Mouse (Mus musculus): ENCODE data around the gene Kif26a. TPM values are rescaled to one million over a fixed set of nuclear protein-coding genes. Genes with fewer than 3 reads are reported as not detected.

Gene Kif26a
- total and polyA plus RNA-seq, 3 experiments: 7.3 to 12.0 (median 10.7) TPM

DNA sequence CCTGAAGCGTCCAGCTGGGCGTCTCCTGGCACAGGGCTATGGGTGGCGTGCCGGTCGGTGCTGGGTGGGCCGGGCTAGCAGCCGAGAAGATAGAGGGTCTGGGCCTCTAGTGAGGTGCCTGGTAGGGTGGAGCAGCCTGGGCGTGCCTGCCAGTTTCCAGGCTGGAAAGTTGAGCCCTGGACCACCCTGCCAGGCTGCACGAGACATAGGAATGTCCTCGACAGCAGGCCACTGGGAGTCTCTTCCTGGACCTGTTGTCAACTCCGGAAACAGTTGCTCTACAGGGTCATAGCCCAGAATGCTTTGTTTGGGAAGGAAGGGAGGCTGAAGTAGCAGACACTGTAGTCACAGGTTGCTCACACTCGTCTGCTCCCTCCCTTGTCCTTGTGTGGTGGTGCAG lies 7.6 kb downstream of the Kif26a start:
- Histone ChIP-seq H3K4me3 (no peak overlapping the region; the same call in 1 of the 2 replicates), H3K4me1 (ENCODE audit: control insufficient read depth, insufficient read depth, low read length) (peaks cover 22% of the 10 kb centered on the region), H3K79me2 (replicated peaks; ENCODE audit: control insufficient read depth, insufficient read depth, low read length) (no peaks in the 10 kb centered on the region; the same call in 1 of the 2 replicates), H3K9ac (ENCODE audit: low read depth, low read length) (0 out of 2 replicates have a peak overlapping the region, but pooled peaks have one; percentile 26), H3K27ac (peak overlapping the region; percentile 69), H3K27me3 (ENCODE audit: control insufficient read depth, insufficient read depth, low read length) (no peaks in the 10 kb centered on the region), H3K36me3 (ENCODE audit: control insufficient read depth, insufficient read depth, low read length) (no peaks in the 10 kb centered on the region)
- intact Hi-C loops (cut with DNase I): no loop called here
- TF ChIP-seq CTCF (IDR thresholded peaks at IDR 0.05) (peak; percentile 16; the same call in 1 of the 2 replicates), EP300 (IDR thresholded peaks at IDR 0.05; ENCODE audit: insufficient read depth, low read depth, low read length) (peak; percentile 88), POLR2A (IDR thresholded peaks at IDR 0.05; ENCODE audit: insufficient read depth, low read depth, low read length) (0 out of 2 replicates have a peak, but pooled peaks have one; percentile 18)
- WGBS: 51% methylated on average over 12 of the region's 12 CpGs
- peak in 1 of 2 experiments; percentile 47 for DNase-seq

DNA sequence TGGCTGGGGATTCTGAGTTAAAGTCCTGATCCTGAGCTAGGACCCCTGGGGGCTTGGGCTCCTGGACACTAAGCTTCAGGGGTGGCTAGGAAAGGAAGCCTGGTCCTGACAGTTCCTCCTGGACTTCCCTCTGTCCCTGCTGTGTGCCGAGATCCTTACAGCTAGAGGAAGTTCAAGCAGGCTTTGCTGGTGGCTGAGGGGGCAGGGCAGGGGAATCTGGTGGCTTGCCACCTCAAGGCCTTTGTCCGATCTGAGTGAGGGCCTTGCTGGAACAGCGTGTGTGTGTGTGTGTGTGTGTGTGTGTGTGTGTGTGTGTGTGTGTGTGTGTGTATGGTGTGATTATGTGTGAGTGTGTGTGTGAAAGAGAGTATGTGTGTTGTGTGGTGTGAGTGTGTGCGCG lies 8.5 kb downstream of the Kif26a start:
- H3K4me1 ChIP-seq (ENCODE audit: control insufficient read depth, insufficient read depth, low read length): peaks cover 22% of the 10 kb centered on the region

DNA sequence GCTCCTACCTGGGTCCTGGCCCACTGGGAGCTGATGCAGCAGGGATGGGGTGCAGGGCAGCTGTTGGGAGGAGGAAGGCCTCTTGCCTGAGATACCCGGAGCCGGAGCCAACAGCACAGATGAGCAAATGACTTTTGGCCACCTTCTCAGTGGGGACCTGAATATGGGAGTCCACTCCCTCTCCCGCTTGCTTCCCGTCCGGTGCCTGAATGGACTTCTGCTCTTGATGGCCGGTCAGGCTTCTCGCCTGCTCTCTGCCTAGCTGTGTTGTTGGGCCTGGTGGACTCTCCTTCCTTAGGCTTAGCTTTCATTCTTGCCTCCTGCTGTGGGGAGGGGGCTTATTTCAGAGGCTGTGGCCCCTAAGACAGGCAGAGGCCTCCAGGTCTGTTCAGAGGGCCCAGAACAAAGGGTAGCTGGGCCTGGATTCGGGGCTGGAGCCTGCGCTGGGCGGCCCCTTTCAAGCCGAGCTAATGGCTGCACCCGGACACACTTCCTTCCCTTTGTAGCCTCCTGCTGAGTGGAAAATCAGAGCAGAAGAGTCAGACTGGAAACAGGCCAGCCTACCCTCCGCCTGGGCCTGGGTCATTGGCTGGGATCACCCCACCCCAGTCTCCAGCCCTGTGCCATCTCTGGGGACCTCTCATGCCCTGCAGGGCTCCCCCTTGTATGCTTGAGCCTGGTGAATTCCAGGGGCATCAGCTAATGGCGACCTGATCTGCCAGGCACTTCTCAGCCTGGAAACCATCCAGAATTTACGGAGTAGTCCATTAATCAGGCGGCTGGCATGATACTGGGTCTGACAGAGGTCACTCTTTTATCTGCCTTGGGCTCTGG lies 9.4 kb downstream of the Kif26a start:
- DNase-seq: peak; percentile 63 to 72
- Histone ChIP-seq H3K9ac (ENCODE audit: low read depth, low read length) (peak overlapping the region; percentile 36), H3K4me3 (peak overlapping the region; percentile 10; the same call in 1 of the 2 replicates), H3K79me2 (replicated peaks; ENCODE audit: control insufficient read depth, insufficient read depth, low read length) (no peaks in the 10 kb centered on the region; the same call in 1 of the 2 replicates), H3K27ac (peak overlapping the region; percentile 76), H3K27me3 (ENCODE audit: control insufficient read depth, insufficient read depth, low read length) (no peaks in the 10 kb centered on the region), H3K36me3 (ENCODE audit: control insufficient read depth, insufficient read depth, low read length) (no peaks in the 10 kb centered on the region), H3K4me1 (ENCODE audit: control insufficient read depth, insufficient read depth, low read length) (peaks cover 19% of the 10 kb centered on the region)
- no peak for TF ChIP-seq CTCF (IDR thresholded peaks at IDR 0.05)
- no peak for TF ChIP-seq POLR2A (IDR thresholded peaks at IDR 0.05; ENCODE audit: insufficient read depth, low read depth, low read length)
- no peak for TF ChIP-seq EP300 (IDR thresholded peaks at IDR 0.05; ENCODE audit: insufficient read depth, low read depth, low read length)
- WGBS: 41% methylated on average over 16 of the region's 16 CpGs
- intact Hi-C loops (cut with DNase I): no loop called here

More for the DNA sequence above, 8.5 kb downstream of the Kif26a start:
- peak overlapping the region; percentile 36 for H3K9ac ChIP-seq (ENCODE audit: low read depth, low read length)
- peak overlapping the region; percentile 76 for H3K27ac ChIP-seq
- no peaks in the 10 kb centered on the region for H3K36me3 ChIP-seq (ENCODE audit: control insufficient read depth, insufficient read depth, low read length)
- no peaks in the 10 kb centered on the region; the same call in 1 of the 2 replicates for H3K79me2 ChIP-seq (replicated peaks; ENCODE audit: control insufficient read depth, insufficient read depth, low read length)
- intact Hi-C loops (cut with DNase I): no loop called here
- H3K27me3 ChIP-seq (ENCODE audit: control insufficient read depth, insufficient read depth, low read length): no peaks in the 10 kb centered on the region
- no peak for DNase-seq
- 38% methylated on average over 5 of the region's 5 CpGs for WGBS
- H3K4me3 ChIP-seq: no peak overlapping the region
- TF ChIP-seq CTCF (IDR thresholded peaks at IDR 0.05): no peak
- no peak for TF ChIP-seq EP300 (IDR thresholded peaks at IDR 0.05; ENCODE audit: insufficient read depth, low read depth, low read length)
- no peak for TF ChIP-seq POLR2A (IDR thresholded peaks at IDR 0.05; ENCODE audit: insufficient read depth, low read depth, low read length)

DNA sequence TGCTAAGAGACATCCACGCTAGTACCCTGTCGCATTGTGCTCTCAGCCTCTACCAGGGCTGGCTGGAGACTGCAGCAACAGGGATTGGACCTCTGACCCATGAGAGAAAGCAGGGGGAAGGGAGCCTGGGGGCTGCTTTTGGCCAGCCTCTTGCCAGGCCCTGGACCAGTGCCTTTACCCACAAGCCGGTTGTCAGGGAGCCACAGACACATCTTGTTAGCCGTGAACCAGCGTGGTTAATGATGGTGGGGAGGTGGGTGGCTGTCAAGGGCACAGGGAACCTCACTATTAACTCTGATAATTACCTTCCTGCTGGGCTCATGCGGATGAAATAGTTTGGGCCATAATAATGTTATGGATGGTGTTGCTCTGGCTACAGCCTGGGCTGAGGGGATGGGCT lies 10.8 kb downstream of the Kif26a start:
- H3K27me3 ChIP-seq (ENCODE audit: control insufficient read depth, insufficient read depth, low read length): no peaks in the 10 kb centered on the region
- no peaks in the 10 kb centered on the region; the same call in 1 of the 2 replicates for H3K79me2 ChIP-seq (replicated peaks; ENCODE audit: control insufficient read depth, insufficient read depth, low read length)
- WGBS: 85% methylated on average over 6 of the region's 6 CpGs
- no peak overlapping the region for H3K9ac ChIP-seq (ENCODE audit: low read depth, low read length)
- TF ChIP-seq EP300 (IDR thresholded peaks at IDR 0.05; ENCODE audit: insufficient read depth, low read depth, low read length) (no peak), CTCF (IDR thresholded peaks at IDR 0.05) (no peak), POLR2A (IDR thresholded peaks at IDR 0.05; ENCODE audit: insufficient read depth, low read depth, low read length) (no peak)
- intact Hi-C loops (cut with DNase I): no loop called here
- no peaks in the 10 kb centered on the region for H3K36me3 ChIP-seq (ENCODE audit: control insufficient read depth, insufficient read depth, low read length)
- H3K4me3 ChIP-seq: no peak overlapping the region
- DNase-seq: no peak
- peaks cover 15% of the 10 kb centered on the region for H3K4me1 ChIP-seq (ENCODE audit: control insufficient read depth, insufficient read depth, low read length)
- no peak overlapping the region for H3K27ac ChIP-seq

DNA sequence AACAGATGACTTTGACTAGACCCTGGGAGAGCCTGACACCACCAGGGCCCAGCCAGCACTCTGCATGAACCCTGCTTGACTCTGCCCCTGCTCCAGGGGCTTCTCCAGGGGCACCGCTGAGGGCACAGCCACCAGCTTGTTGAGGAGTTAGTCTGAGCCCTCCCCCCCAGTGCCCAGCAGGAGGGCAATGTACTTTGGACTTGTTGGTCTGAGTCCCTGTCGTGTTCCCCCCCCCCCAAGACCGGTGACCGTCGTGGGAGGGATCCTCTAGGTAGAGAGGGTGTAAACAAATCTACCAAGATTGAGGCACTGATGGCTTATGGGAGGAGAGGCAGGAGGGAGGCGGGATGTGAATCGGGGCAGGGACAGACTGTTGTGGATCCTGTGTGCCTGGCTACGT lies 12.2 kb downstream of the Kif26a start:
- Histone ChIP-seq H3K27ac (no peak overlapping the region), H3K4me1 (ENCODE audit: control insufficient read depth, insufficient read depth, low read length) (peaks cover 15% of the 10 kb centered on the region), H3K4me3 (no peak overlapping the region), H3K9ac (ENCODE audit: low read depth, low read length) (no peak overlapping the region), H3K27me3 (ENCODE audit: control insufficient read depth, insufficient read depth, low read length) (no peaks in the 10 kb centered on the region), H3K36me3 (ENCODE audit: control insufficient read depth, insufficient read depth, low read length) (no peaks in the 10 kb centered on the region), H3K79me2 (replicated peaks; ENCODE audit: control insufficient read depth, insufficient read depth, low read length) (no peaks in the 10 kb centered on the region; the same call in 1 of the 2 replicates)
- TF ChIP-seq CTCF (IDR thresholded peaks at IDR 0.05) (no peak), EP300 (IDR thresholded peaks at IDR 0.05; ENCODE audit: insufficient read depth, low read depth, low read length) (no peak), POLR2A (IDR thresholded peaks at IDR 0.05; ENCODE audit: insufficient read depth, low read depth, low read length) (no peak)
- DNase-seq: no peak
- intact Hi-C loops (cut with DNase I): no loop called here
- 58% methylated on average over 8 of the region's 8 CpGs for WGBS

DNA sequence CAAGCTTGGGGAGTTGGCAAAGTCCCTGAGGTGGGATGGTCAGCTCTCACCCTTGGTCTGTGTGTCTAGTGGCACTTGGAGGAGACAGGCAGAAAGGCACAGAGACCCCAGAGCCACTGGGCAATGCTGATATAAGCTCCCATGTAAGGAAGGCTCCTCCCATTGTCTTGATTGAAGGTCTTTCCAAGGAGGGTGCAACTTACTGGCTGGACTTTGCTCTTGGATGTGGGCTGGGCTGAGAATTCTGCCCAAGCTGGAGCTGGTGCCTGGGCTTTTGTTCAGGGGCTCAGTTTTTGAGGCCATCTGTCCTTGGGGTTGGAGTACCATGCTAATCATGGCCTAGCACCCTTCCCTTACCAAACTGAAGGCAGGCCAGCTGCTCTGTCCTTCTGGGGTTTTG lies 12.8 kb downstream of the Kif26a start:
- TF ChIP-seq EP300 (IDR thresholded peaks at IDR 0.05; ENCODE audit: insufficient read depth, low read depth, low read length) (no peak), CTCF (IDR thresholded peaks at IDR 0.05) (no peak), POLR2A (IDR thresholded peaks at IDR 0.05; ENCODE audit: insufficient read depth, low read depth, low read length) (no peak)
- no peak overlapping the region for H3K27ac ChIP-seq
- intact Hi-C loops (cut with DNase I): no loop called here
- H3K4me3 ChIP-seq: no peak overlapping the region
- H3K36me3 ChIP-seq (ENCODE audit: control insufficient read depth, insufficient read depth, low read length): no peaks in the 10 kb centered on the region
- peaks cover 14% of the 10 kb centered on the region for H3K4me1 ChIP-seq (ENCODE audit: control insufficient read depth, insufficient read depth, low read length)
- H3K27me3 ChIP-seq (ENCODE audit: control insufficient read depth, insufficient read depth, low read length): no peaks in the 10 kb centered on the region
- no peaks in the 10 kb centered on the region; the same call in 1 of the 2 replicates for H3K79me2 ChIP-seq (replicated peaks; ENCODE audit: control insufficient read depth, insufficient read depth, low read length)
- no peak overlapping the region for H3K9ac ChIP-seq (ENCODE audit: low read depth, low read length)
- DNase-seq: no peak
